Mouse (Mus musculus) heart, postnatal 0 days (tissue): Measurements from ENCODE around the gene H2-Eb1. TPM values are rescaled to one million over a fixed set of nuclear protein-coding genes. Genes with fewer than 3 reads are reported as not detected.

ENCODE experiments used
- ATAC-seq: fragments of 200-750 bp; cut with Nextera tagmentation; 2 replicates; pipeline ENCODE4 v1.8.0; 2017; ENCODE audit warnings: low read depth, moderate number of reproducible peaks, moderate library complexity; ENCODE audit not compliant: insufficient read depth
- DNase-seq: peaks from one replicate; pipeline ENCODE4 v3.0.0-alpha.2; 2016; ENCODE audit warnings: low spot score
- H3K27ac ChIP-seq: fragments of 300-500 bp; sonication (generic); 2 replicates; pipeline ENCODE4 v1.5.1; 2014; ENCODE audit warnings: low read depth, mild to moderate bottlenecking
- H3K27me3 ChIP-seq: fragments of 300-500 bp; sonication (generic); 2 replicates; pipeline ENCODE4 v1.6.1; 2014; ENCODE audit warnings: low read length, mixed read lengths; ENCODE audit not compliant: control insufficient read depth, insufficient read depth
- H3K36me3 ChIP-seq: fragments of 300-500 bp; sonication (generic); replicated peaks from 2 replicates; pipeline ENCODE4 v1.6.1; 2014; ENCODE audit warnings: low read length, mixed read lengths; ENCODE audit not compliant: control insufficient read depth, insufficient read depth
- H3K4me1 ChIP-seq: fragments of 300-500 bp; sonication (generic); 2 replicates; pipeline ENCODE4 v1.6.1; 2014; ENCODE audit warnings: antibody characterized with exemption; ENCODE audit not compliant: control insufficient read depth, insufficient read depth
- H3K4me2 ChIP-seq: fragments of 300-500 bp; sonication (generic); 2 replicates; pipeline ENCODE4 v1.6.1; 2014; ENCODE audit warnings: low read depth, mild to moderate bottlenecking, low read length, moderate library complexity
- H3K4me3 ChIP-seq: fragments of 300-500 bp; sonication (generic); 2 replicates; pipeline ENCODE4 v1.5.1; 2014; ENCODE audit warnings: low read depth, low read length
- H3K9ac ChIP-seq: fragments of 300-500 bp; sonication (generic); replicated peaks from 2 replicates; pipeline ENCODE4 v1.6.1; 2014; ENCODE audit warnings: low read depth, low read length, mixed read lengths
- H3K9me3 ChIP-seq: fragments of 300-500 bp; sonication (generic); replicated peaks from 2 replicates; pipeline ENCODE4 v1.6.1; 2016; ENCODE audit warnings: low read length; ENCODE audit not compliant: control insufficient read depth
- CTCF ChIP-seq: IDR thresholded peaks from 2 replicates; pipeline ENCODE4 v1.5.1; 2016; ENCODE audit warnings: antibody characterized with exemption, control low read depth, low read depth
- EP300 ChIP-seq: IDR thresholded peaks from 2 replicates; pipeline ENCODE4 v1.6.1; 2016; ENCODE audit warnings: antibody characterized with exemption, low read depth
- WGBS: fragments of 180-500 bp; shearing (Covaris S2); extraction: QIAGEN DNeasy Blood & Tissue Kit; methylation state at CpG from one replicate; pipeline ENCODE4 v1.1.7; 2014; 5-methylcytosine and 5-hydroxymethylcytosine counted together
- polyA plus RNA-seq: library from polyadenylated mRNA; unstranded; fragments of >200 nt; fragmentation: Nextera tagmentation; extraction: Ambion mirVana; gene quantifications from 2 replicates; pipeline ENCODE4 v1.2.1, GENCODE M21; 2015
- total RNA-seq: library from RNA; depleted of rRNA; stranded (reverse); fragments of >200 nt; gene quantifications from 2 replicates; pipeline ENCODE4 v1.2.3, GENCODE M21; 2014; ENCODE audit warnings: low replicate concordance

Gene H2-Eb1
- total and polyA plus RNA-seq, 2 experiments from 2014 or later, result 4.1 TPM; not detected in 1

DNA sequence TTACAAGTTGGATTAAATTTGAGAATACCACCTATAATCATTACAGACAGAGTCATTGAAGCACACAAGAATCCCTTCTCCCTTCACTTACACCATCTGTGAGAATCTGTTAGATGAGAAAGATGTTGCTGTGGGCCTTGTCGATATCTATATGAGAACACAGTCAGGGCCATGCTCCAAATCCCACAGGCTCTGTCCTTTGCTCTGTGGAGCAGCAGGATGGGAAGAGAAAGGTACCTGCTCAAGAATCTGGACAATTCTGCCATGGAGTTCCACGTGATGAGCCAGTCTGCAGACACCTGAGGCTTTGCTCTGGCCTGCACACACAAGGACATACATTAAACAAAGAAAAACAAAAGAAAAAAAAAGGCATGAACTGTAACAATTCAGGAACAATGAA is 11.0 kb downstream of the H2-Eb1 start:
- Histone ChIP-seq H3K36me3 (no peaks in the 10 kb centered on the region), H3K9me3 (no peaks in the 10 kb centered on the region), H3K27ac (no peak overlapping the region), H3K9ac (no peak overlapping the region), H3K4me2 (no peak overlapping the region), H3K4me3 (no peak overlapping the region), H3K27me3 (peaks cover 4% of the 10 kb centered on the region; the same call in 1 of the 2 replicates), H3K4me1 (no peaks in the 10 kb centered on the region)
- ATAC-seq, result no peak
- WGBS, result 72% methylated on average over 2 of the region's 2 CpGs
- TF ChIP-seq EP300, result no peak
- no peak for TF ChIP-seq CTCF
- DNase-seq, result no peak

DNA sequence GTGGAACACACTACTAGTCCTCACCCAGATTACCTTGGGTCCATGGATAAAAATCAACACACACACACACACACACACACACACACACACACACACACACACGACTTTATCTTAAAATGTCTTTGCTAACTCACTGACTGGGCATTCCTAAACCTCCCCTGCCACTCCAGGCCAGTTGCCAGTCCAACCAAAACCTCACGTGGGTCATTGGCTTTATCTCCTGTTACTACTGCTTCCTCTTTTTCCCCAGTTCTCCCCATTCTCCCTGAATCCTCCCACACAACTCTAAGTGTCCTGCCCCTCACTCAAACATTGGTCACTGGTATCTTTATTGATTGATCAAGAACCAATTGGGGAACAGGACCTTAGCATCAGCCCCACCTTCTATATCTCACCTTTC is 11.6 kb downstream of the H2-Eb1 start:
- no peak overlapping the region for H3K4me3 ChIP-seq
- H3K4me2 ChIP-seq, result no peak overlapping the region
- DNase-seq, result no peak
- 18% methylated on average over 2 of the region's 2 CpGs for WGBS
- no peak overlapping the region for H3K27ac ChIP-seq
- no peak overlapping the region for H3K9ac ChIP-seq
- peaks cover 4% of the 10 kb centered on the region; the same call in 1 of the 2 replicates for H3K27me3 ChIP-seq
- no peaks in the 10 kb centered on the region for H3K9me3 ChIP-seq
- TF ChIP-seq CTCF (no peak), EP300 (no peak)
- H3K4me1 ChIP-seq, result no peaks in the 10 kb centered on the region
- no peak for ATAC-seq
- no peaks in the 10 kb centered on the region for H3K36me3 ChIP-seq

DNA sequence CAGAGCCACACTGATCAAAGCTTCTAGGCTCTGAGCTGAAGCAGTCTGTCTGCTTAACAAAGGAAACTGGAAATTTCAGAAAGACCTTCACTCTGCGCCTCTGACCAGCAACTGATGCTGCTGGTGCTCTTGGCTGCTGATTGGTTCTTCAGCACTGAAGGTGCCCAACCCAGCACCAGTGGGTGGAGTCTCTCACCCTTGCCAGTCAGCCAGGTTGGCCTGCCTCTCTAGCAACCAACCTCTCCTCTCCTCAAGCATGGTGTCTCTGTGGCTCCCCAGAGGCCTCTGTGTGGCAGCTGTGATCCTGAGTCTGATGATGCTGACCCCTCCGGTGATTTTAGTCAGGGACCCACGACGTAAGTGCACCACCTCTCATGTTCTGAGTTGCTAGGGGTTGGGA is 19.8 kb downstream of the H2-Eb1 start, which contains the start of gene H2-Eb2:
Gene H2-Eb2 (plus strand): TSS at position 230 of the 400 bp plus-strand sequence.
- H3K4me1 ChIP-seq, result no peaks in the 10 kb centered on the region
- H3K9me3 ChIP-seq, result no peaks in the 10 kb centered on the region
- H3K9ac ChIP-seq, result no peak within 1 kb of the TSS
- no peaks in the 10 kb centered on the region for H3K36me3 ChIP-seq
- no peak for DNase-seq
- ATAC-seq, result no peak
- TF ChIP-seq CTCF (no peak), EP300 (no peak)
- H3K27me3 ChIP-seq, result no peaks in the 10 kb centered on the region
- H3K4me2 ChIP-seq, result no peak within 1 kb of the TSS
- H3K27ac ChIP-seq, result no peak within 1 kb of the TSS
- 45% methylated on average over 4 of the region's 4 CpGs for WGBS
- no peak within 1 kb of the TSS for H3K4me3 ChIP-seq

DNA sequence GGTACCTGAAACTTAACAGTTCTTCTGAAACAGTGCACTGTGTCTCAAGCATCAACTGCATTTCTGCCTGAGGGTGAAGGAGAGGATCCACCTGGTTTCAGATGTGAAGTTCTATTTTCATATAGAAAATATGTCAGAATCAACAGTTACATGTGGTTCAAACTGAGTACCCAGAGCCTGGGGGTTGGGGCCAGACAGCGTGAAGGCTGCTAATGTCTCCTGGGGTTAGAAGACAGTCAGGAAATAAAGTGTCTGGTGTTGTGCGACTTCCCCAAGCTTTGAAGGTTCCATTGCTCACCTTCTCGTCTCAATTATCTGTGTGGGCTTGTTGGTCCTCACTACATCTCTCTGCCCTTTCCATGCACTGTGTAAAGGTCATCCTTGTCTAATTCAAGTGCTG is 20.7 kb downstream of the H2-Eb1 start:
- WGBS, result 59% methylated on average over 3 of the region's 3 CpGs

DNA sequence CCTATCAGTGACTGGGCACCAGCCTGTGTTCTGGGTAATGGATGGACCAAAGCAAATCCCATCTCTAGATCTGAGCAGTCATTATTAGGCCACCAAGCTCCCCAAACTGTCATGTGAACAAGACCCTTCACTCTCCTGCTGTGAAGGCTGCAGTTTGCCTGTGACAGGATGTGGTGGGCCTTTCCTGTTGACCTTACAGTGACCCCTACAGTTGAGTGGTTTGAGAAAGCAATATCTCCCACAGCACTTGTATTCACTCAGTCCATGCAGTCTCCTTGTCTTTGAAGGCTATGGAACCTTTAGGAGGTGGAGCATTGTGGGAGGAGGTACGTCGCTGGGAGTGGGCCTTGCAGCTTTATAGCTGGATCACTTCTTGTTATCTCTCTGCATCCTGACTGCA is 24.1 kb downstream of the H2-Eb1 start:
- no peak overlapping the region for H3K4me3 ChIP-seq
- DNase-seq (no peak), ATAC-seq (no peak)
- H3K9ac ChIP-seq, result no peak overlapping the region
- H3K4me2 ChIP-seq, result no peak overlapping the region
- 43% methylated on average over 2 of the region's 2 CpGs for WGBS
- no peak for TF ChIP-seq EP300
- TF ChIP-seq CTCF, result no peak
- H3K9me3 ChIP-seq, result no peaks in the 10 kb centered on the region
- H3K4me1 ChIP-seq, result no peaks in the 10 kb centered on the region
- H3K27me3 ChIP-seq, result no peaks in the 10 kb centered on the region
- no peak overlapping the region for H3K27ac ChIP-seq
- H3K36me3 ChIP-seq, result no peaks in the 10 kb centered on the region

More for the DNA sequence above, 20.7 kb downstream of the H2-Eb1 start:
- Histone ChIP-seq H3K4me1 (no peaks in the 10 kb centered on the region), H3K9me3 (no peaks in the 10 kb centered on the region), H3K27ac (no peak overlapping the region), H3K4me2 (no peak overlapping the region), H3K9ac (no peak overlapping the region), H3K27me3 (no peaks in the 10 kb centered on the region), H3K4me3 (no peak overlapping the region), H3K36me3 (no peaks in the 10 kb centered on the region)
- TF ChIP-seq CTCF (no peak), EP300 (no peak)
- DNase-seq (no peak), ATAC-seq (no peak)

DNA sequence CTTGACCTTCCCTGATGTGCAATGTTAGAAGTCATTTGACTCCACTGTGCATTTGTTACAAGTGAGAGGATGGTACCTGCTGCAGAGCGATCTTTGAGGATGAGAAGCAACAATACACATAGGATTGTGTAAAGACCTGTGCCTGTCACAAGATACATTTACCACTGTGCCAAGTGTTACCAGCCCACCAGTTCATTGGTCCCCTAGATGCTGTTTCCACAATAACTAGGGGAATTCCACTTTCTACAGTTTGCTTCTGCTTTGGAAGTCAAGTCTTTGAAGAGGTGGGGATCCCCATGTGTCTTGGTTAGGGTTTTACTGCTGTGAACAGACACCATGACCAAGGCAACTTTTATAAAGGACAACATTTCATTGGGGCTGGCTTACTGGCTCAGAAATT is 25.5 kb downstream of the H2-Eb1 start:
- Histone ChIP-seq H3K4me1 (no peaks in the 10 kb centered on the region), H3K27me3 (no peaks in the 10 kb centered on the region), H3K9me3 (no peaks in the 10 kb centered on the region), H3K9ac (no peak overlapping the region), H3K27ac (no peak overlapping the region), H3K4me3 (no peak overlapping the region), H3K4me2 (no peak overlapping the region), H3K36me3 (no peaks in the 10 kb centered on the region)
- 88% methylated on average over 1 of the region's 1 CpGs for WGBS
- DNase-seq (no peak), ATAC-seq (no peak)
- TF ChIP-seq CTCF (no peak), EP300 (no peak)
